Mouse (Mus musculus): ENCODE results near the gene Srpk2.

DNA sequence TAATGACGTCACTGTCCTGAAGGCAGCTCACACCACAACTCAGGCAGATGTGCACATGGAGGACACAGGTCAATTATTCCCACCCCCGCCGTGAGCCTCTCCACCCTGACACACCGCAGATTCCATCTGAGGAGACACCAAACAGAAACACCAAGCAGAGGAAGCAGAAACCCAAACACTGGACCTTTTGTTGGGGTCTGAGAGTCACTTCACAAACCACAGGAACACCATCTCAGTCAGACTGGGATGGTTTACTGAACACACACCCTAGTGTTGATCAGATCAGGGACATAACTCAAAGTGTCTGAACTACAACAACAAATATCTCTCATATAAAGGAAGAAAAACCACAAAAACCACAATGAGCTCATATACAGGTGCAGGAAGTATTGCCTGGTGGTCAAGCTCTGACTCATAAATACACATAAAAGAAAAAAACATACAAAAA lies 34.5 kb upstream of the Srpk2 start:
- no peak for TF ChIP-seq MYC (IDR thresholded peaks at IDR 0.05; ENCODE audit: low read depth, low read length)
- TF ChIP-seq POLR2A (IDR thresholded peaks at IDR 0.05; ENCODE audit: control insufficient read depth in 1 of 2, insufficient read depth in 1 of 2, low read depth in 1 of 2, low read length in 2 of 2, poor library complexity in 1 of 2): no peak
- no peak for TF ChIP-seq CTCF (IDR thresholded peaks at IDR 0.05 in 2 of 3, conservative IDR thresholded peaks at IDR 0.05 in 1 of 3; ENCODE audit: control insufficient read depth in 1 of 3, insufficient read depth in 1 of 3, low read depth in 2 of 3, low read length in 3 of 3, poor library complexity in 1 of 3, severe bottlenecking in 1 of 3)
- peak; percentile 36 to 50; a peak in 3 of 4 replicates for TF ChIP-seq EP300 (IDR thresholded peaks at IDR 0.05; ENCODE audit: low read depth in 1 of 2, low read length in 2 of 2)
- no peak for TF ChIP-seq ZC3H11A (IDR thresholded peaks at IDR 0.05; ENCODE audit: low read depth, low read length)
- TF ChIP-seq MXI1 (IDR thresholded peaks at IDR 0.05; ENCODE audit: low read depth, low read length): no peak
- no peak for TF ChIP-seq NELFE (IDR thresholded peaks at IDR 0.05; ENCODE audit: low read depth, low read length)
- no peak for TF ChIP-seq JUND (IDR thresholded peaks at IDR 0.05; ENCODE audit: low read depth, low read length)
- no peak for TF ChIP-seq USF1 (IDR thresholded peaks at IDR 0.05; ENCODE audit: low read depth, low read length)
- TF ChIP-seq POLR2AphosphoS2 (IDR thresholded peaks at IDR 0.05; ENCODE audit: low read length): no peak
